Mouse (Mus musculus): ENCODE measurements around the gene Nploc4. TPM values are rescaled to one million over a fixed set of nuclear protein-coding genes. Genes with fewer than 3 reads are reported as not detected.

Nploc4 gene
- polyA plus RNA-seq, 1 experiment, result 61.8 TPM

DNA sequence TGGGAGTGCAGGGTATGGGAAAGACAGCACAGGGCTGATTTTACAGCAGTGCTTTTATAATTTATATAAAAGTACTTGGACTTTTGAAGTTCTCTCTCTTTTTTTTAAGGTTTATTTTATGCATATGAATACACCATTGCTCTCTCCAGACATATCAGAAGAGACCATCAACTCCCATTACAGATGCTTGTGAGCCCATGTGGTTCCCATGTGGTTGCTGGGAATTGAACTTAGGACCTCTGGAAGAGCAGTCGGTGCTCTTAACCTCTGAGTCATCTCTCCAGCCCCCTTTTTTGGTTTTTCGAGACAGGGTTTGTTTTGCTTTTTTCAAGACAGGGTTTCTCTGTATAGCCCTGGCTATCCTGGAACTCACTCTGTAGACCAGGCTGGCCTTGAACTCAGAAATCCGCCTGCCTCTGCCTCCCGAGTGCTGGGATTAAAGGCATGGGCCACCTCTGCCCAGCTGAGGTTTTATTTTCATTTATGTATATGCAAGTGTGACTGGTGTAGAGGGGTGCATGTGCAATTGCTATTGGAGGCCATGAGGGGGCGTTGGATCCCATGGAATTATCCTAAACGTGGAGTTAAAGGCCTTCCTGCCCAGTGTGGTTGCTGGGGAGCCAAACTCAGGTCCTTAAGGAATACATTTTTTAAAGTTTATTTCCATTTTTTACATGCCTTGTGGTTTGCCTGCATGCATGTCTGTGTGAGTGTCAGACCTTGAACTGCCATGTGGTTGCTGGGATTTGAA is 21.5 kb upstream of the Nploc4 start:
- TF ChIP-seq CTCF (IDR thresholded peaks at IDR 0.05; ENCODE audit: control insufficient read depth, insufficient read depth, insufficient read length), result no peak
- TF ChIP-seq FOSL1 (IDR thresholded peaks at IDR 0.05; ENCODE audit: insufficient read depth, low read length, poor library complexity, severe bottlenecking), result no peak
- no peak for TF ChIP-seq MAX (IDR thresholded peaks at IDR 0.05)
- no peak for TF ChIP-seq CEBPB (IDR thresholded peaks at IDR 0.05; ENCODE audit: low read depth)
- no peak for TF ChIP-seq MYOG (IDR thresholded peaks at IDR 0.05; ENCODE audit: control insufficient read depth, extremely low read depth, insufficient read length)
- TF ChIP-seq MYOD1 (IDR thresholded peaks at IDR 0.05; ENCODE audit: control insufficient read depth, insufficient read length, low read depth), result no peak
- no peak for TF ChIP-seq USF1 (IDR thresholded peaks at IDR 0.05; ENCODE audit: low read depth)
- peak overlapping the region; percentile 94 for H3K4me3 ChIP-seq (ENCODE audit: insufficient read depth, poor library complexity, severe bottlenecking)
- H3K79me3 ChIP-seq (ENCODE audit: low read depth), result peaks cover 25% of the 10 kb centered on the region
- H3K36me3 ChIP-seq (ENCODE audit: control insufficient read depth, insufficient read depth), result peaks cover 46% of the 10 kb centered on the region
- H3ac ChIP-seq (ENCODE audit: control insufficient read depth, insufficient read length, low read depth), result peak overlapping the region; percentile 84
- no peaks in the 10 kb centered on the region for H3K27me3 ChIP-seq (ENCODE audit: control insufficient read depth, insufficient read depth, insufficient read length)
- peaks cover 51% of the 10 kb centered on the region for H3K79me2 ChIP-seq (ENCODE audit: control insufficient read depth, insufficient read depth)

GRCm38 (mm10) chr11:120457772-120458751 is 20.6 kb upstream of the Nploc4 start, which contains the start of the genes Oxld1 and Ccdc137:
Gene Oxld1, minus strand, starts transcription at chr11:120458068.
Gene Ccdc137, plus strand, starts transcription at chr11:120458115.
- TF ChIP-seq USF1 (IDR thresholded peaks at IDR 0.05; ENCODE audit: low read depth) (no peak), FOSL1 (IDR thresholded peaks at IDR 0.05; ENCODE audit: insufficient read depth, low read length, poor library complexity, severe bottlenecking) (no peak), CTCF (IDR thresholded peaks at IDR 0.05; ENCODE audit: control insufficient read depth, insufficient read depth, insufficient read length) (no peak), MAX (IDR thresholded peaks at IDR 0.05) (peak; percentile 68), MYOD1 (IDR thresholded peaks at IDR 0.05; ENCODE audit: control insufficient read depth, insufficient read length, low read depth) (no peak), CEBPB (IDR thresholded peaks at IDR 0.05; ENCODE audit: low read depth) (no peak)
- Histone ChIP-seq H3K79me2 (ENCODE audit: control insufficient read depth, insufficient read depth) (peaks cover 51% of the 10 kb centered on the region), H3K4me3 (ENCODE audit: insufficient read depth, poor library complexity, severe bottlenecking) (peak within 1 kb of the TSS; percentile 94), H3K79me3 (ENCODE audit: low read depth) (peaks cover 25% of the 10 kb centered on the region), H3K36me3 (ENCODE audit: control insufficient read depth, insufficient read depth) (peaks cover 37% of the 10 kb centered on the region), H3K27me3 (ENCODE audit: control insufficient read depth, insufficient read depth, insufficient read length) (no peaks in the 10 kb centered on the region), H3ac (ENCODE audit: control insufficient read depth, insufficient read length, low read depth) (peak within 1 kb of the TSS; percentile 88)

DNA sequence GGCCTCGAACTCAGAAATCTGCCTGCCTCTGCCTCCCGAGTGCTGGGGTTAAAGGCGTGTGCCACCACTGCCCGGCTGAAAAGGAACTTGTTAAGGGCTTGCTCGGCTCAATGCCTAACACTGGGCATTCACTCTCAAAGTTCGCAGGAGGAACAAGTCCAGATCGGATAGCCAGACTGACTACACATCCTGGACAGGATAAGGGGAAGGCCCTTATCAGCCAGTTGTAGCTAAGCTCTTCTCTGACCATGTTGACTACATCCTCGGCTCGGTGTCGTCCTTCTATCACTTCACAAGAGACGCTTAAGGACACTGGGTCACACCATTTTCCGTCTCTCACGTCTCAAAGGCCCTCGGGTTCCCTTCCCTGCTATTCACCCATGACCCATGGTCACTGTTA is 19.9 kb upstream of the Nploc4 start:
- Histone ChIP-seq H3K27me3 (ENCODE audit: control insufficient read depth, insufficient read depth, insufficient read length) (no peaks in the 10 kb centered on the region), H3ac (ENCODE audit: control insufficient read depth, insufficient read length, low read depth) (peak overlapping the region; percentile 88), H3K36me3 (ENCODE audit: control insufficient read depth, insufficient read depth) (peaks cover 30% of the 10 kb centered on the region), H3K4me3 (ENCODE audit: insufficient read depth, poor library complexity, severe bottlenecking) (peak overlapping the region; percentile 94), H3K79me2 (ENCODE audit: control insufficient read depth, insufficient read depth) (peaks cover 51% of the 10 kb centered on the region), H3K79me3 (ENCODE audit: low read depth) (peaks cover 25% of the 10 kb centered on the region)
- no peak for TF ChIP-seq MAX (IDR thresholded peaks at IDR 0.05)
- no peak for TF ChIP-seq MYOG (IDR thresholded peaks at IDR 0.05; ENCODE audit: control insufficient read depth, extremely low read depth, insufficient read length)
- no peak for TF ChIP-seq CTCF (IDR thresholded peaks at IDR 0.05; ENCODE audit: control insufficient read depth, insufficient read depth, insufficient read length)
- TF ChIP-seq USF1 (IDR thresholded peaks at IDR 0.05; ENCODE audit: low read depth), result no peak
- TF ChIP-seq CEBPB (IDR thresholded peaks at IDR 0.05; ENCODE audit: low read depth), result no peak
- no peak for TF ChIP-seq MYOD1 (IDR thresholded peaks at IDR 0.05; ENCODE audit: control insufficient read depth, insufficient read length, low read depth)
- TF ChIP-seq FOSL1 (IDR thresholded peaks at IDR 0.05; ENCODE audit: insufficient read depth, low read length, poor library complexity, severe bottlenecking), result no peak

DNA sequence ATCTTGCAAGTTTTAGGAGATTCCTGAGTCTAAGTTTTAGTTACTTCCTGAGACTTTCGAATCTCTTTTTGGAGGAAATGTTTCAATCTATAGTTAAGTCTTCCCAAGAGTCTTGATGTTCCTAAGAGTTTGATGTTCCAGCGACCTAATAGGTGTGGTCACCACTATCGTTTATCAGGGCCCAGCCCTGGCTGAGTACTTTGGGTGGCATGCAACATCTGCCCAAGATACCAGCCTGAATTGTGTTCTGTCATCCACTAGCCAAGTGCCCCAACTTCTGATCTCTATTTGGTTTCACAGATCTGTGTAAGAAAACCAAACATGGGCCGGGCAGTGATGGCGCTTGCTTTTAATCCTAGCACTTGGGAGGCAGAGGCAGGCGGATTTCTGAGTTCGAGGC is 17.9 kb upstream of the Nploc4 start:
- peaks cover 4% of the 10 kb centered on the region for H3K27me3 ChIP-seq (ENCODE audit: control insufficient read depth, insufficient read depth, insufficient read length)
- no peak overlapping the region for H3ac ChIP-seq (ENCODE audit: control insufficient read depth, insufficient read length, low read depth)
- H3K79me3 ChIP-seq (ENCODE audit: low read depth), result peaks cover 20% of the 10 kb centered on the region
- no peak for TF ChIP-seq USF1 (IDR thresholded peaks at IDR 0.05; ENCODE audit: low read depth)
- TF ChIP-seq CEBPB (IDR thresholded peaks at IDR 0.05; ENCODE audit: low read depth), result no peak
- no peak for TF ChIP-seq CTCF (IDR thresholded peaks at IDR 0.05; ENCODE audit: control insufficient read depth, insufficient read depth, insufficient read length)
- TF ChIP-seq MYOG (IDR thresholded peaks at IDR 0.05; ENCODE audit: control insufficient read depth, extremely low read depth, insufficient read length), result no peak
- no peak for TF ChIP-seq FOSL1 (IDR thresholded peaks at IDR 0.05; ENCODE audit: insufficient read depth, low read length, poor library complexity, severe bottlenecking)
- TF ChIP-seq MYOD1 (IDR thresholded peaks at IDR 0.05; ENCODE audit: control insufficient read depth, insufficient read length, low read depth), result no peak
- TF ChIP-seq MAX (IDR thresholded peaks at IDR 0.05), result no peak
- H3K79me2 ChIP-seq (ENCODE audit: control insufficient read depth, insufficient read depth), result peaks cover 44% of the 10 kb centered on the region
- H3K36me3 ChIP-seq (ENCODE audit: control insufficient read depth, insufficient read depth), result peaks cover 12% of the 10 kb centered on the region
- peak overlapping the region; percentile 12 for H3K4me3 ChIP-seq (ENCODE audit: insufficient read depth, poor library complexity, severe bottlenecking)

- TF ChIP-seq FOSL1 (IDR thresholded peaks at IDR 0.05; ENCODE audit: insufficient read depth, low read length, poor library complexity, severe bottlenecking) (no peak), CTCF (IDR thresholded peaks at IDR 0.05; ENCODE audit: control insufficient read depth, insufficient read depth, insufficient read length) (no peak), MAX (IDR thresholded peaks at IDR 0.05) (no peak)
- no peak overlapping the region for H3ac ChIP-seq (ENCODE audit: control insufficient read depth, insufficient read length, low read depth)
- peaks cover 9% of the 10 kb centered on the region for H3K36me3 ChIP-seq (ENCODE audit: control insufficient read depth, insufficient read depth)
- H3K27me3 ChIP-seq (ENCODE audit: control insufficient read depth, insufficient read depth, insufficient read length), result peaks cover 4% of the 10 kb centered on the region
- peaks cover 18% of the 10 kb centered on the region for H3K79me3 ChIP-seq (ENCODE audit: low read depth)
- peak overlapping the region; percentile 12 for H3K4me3 ChIP-seq (ENCODE audit: insufficient read depth, poor library complexity, severe bottlenecking)
- peaks cover 39% of the 10 kb centered on the region for H3K79me2 ChIP-seq (ENCODE audit: control insufficient read depth, insufficient read depth)
Measured at GRCm38 (mm10) chr11:120454965-120455364, 17.5 kb upstream of the Nploc4 start.

Data from C2C12 (cell line).